Mouse (Mus musculus) cerebellum, postnatal 14 days (tissue): ENCODE results near the gene Plekhj1.

Experiments
- DNase-seq, 2 experiments: peaks; one replicate each; pipeline ENCODE4 v3.0.0; 2021; ENCODE audit warnings: mixed read lengths in 2 of 2

Plekhj1 gene

DNA sequence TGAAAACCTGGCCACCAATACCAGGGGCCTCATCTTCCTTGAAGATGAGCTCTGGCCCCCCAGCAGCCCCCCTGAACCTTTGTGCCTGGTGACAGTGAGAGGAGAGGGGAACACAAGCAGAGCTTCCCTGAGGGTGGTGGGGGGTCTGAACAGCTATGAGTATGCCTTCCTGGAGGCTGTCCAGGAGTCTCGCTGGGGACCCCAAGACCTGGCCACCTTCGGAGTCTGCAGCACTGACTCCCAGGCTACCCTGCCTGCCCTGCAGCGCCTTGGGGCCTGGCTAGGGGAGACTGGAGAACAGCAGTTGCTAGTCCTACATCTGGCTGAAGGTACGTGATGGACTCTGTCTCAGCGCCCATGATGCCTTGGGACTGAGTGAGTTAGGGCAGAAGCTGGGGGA, 6.9 kb upstream of the Plekhj1 start:
- peak in 1 of 2 experiments; percentile 34 for DNase-seq

DNA sequence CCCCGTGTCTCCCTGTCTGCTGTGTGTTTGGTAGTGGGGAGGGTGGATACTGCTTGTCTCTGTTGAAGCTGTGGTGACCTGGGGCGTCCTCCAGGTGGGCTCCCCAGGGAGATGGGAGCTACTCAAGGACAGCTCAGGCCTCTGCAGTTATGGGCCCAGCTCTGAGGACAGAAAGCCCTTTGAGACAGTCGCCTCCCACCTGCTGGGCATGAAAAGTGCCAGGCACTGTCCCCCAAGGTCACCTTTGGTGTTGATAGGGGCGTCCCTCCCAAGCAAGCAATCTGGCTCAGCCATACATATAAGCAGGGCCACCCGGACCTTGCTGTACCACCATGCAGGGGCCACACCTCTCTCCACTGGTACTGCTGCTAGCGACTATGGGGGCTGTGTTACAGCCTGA, 6.5 kb upstream of the Plekhj1 start, which contains the start of gene Amh:
TSS of gene Amh (plus strand) at position 328 of the 400 bp plus-strand sequence.
- DNase-seq = no peak

DNA sequence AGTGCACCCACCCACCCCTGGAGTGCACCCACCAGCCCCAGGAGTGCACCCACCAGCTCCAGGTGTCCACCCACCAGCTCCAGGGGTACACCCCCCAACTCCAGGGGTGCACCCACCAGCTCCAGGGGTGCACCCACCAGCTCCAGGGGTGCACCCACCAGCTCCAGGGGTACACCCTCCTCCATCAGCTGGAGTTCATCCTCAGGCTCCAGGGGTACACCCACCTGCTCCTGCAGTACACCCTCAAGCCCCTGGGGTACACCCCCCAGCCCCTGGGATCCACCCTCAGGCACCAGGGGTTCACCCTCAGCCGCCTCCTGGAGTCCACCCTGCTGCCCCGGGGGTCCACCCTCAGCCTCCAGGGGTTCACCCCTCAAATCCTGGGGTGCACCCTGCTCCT, 5.9 kb upstream of the Plekhj1 start:
- no peak for DNase-seq

- DNase-seq = no peak
Measured at GRCm38 (mm10) chr10:80802996-80803395, 4.6 kb upstream of the Plekhj1 start.

DNA sequence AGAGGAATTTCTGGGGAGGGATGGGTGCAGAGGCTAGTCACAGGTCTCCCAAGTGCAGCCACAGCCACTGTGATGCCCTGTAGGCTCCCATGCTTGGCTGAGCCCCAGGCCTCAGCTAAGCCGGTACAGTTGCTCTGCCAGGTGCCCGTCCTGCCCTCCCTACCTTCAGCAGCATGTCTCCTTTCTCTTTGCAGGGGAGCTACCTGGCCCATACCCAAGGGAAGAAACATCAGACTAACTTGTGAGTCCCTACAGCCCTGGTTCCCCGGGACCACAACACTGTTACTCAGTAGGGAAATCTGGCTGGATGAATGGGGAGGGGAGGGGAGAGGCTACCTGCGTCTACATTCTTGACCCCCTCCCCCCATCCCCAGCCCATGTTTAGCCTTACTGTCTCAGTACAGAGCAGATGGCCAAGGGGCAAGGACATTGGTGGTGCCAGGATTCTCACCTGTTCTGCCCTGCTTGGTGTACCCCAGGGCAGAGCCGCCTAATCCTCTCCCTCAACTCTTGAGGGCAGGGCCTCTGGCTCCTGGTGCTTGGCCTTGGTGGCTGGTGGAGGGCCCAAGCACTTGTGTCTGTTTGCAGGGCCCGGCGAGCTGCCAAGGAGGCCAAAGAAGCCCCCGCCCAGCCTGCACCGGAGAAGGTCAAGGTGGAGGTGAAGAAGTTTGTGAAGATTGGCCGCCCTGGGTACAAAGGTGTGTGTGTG, 3.9 kb upstream of the Plekhj1 start:
- no peak for DNase-seq

GRCm38 (mm10) chr10:80799070-80799566, 692 bp upstream of the Plekhj1 start:
- no peak for DNase-seq

DNA sequence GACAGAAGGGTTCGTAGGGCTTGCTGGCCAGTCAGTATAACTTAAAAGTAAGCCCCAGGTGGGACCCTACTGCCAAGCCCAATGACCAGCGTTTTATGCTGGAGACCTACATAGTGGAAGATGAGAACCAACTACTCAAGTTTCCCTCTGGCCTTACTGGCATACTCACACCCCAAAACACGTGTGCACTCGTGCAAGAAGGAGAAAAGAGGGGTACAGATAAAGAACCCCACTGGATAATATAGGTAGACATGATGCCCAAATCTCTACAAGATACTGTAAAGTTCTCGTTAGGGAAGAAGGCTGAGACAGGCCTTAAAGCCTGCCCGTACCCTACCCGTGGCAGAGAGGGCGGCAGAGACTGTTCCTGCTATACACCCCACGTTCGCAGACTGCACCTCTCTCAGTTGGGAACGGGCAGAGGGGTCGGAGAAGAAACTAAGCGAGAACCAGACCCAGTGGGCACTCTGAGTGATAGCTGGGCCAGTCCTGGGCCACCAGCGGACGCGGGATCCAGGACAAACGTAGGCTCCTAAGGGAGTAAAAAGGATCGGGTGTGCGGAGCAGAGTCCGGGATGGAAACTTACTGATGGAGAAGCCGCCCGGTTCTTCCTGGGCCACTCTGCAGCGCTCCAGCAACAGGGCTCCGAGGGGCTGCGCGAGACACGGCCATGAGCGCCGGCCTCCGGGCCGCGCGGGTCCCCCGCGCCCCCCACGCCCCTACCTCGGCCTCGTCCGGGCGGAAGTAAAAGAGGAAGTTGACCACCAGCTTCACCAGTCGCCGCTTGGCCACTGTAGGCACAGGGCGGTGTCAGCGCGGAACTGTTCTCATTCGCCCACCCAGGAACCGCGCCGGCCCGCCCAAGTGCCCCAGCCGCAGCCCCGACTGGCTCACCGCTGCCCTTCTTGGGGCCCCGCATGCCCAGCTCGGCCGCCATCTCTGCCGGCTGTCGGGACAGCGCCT, 958 bp downstream of the Plekhj1 start:
- no peak for DNase-seq

GRCm38 (mm10) chr10:80796307-80796848, 2.0 kb downstream of the Plekhj1 start:
- DNase-seq = peak; percentile 55 to 64

DNA sequence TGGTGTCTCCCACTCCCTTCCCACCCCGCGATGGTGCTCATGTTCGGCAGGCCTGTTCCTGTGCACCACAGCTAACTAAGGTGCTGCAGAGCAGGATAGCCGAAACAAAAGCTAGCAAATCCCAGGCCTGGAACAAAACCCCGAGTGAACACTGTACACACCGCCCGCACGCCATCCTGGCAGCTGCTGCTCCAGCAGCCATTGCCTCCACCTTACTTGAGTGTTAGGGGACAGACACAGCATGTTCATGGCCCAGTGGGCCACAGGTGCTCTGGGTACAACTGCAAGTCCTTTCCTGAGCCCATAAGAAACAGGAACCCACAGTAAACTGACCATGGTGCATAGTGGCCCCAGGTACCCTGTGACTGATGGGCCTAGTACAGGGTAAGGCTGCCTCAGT, 3.7 kb downstream of the Plekhj1 start:
- no peak for DNase-seq

DNA sequence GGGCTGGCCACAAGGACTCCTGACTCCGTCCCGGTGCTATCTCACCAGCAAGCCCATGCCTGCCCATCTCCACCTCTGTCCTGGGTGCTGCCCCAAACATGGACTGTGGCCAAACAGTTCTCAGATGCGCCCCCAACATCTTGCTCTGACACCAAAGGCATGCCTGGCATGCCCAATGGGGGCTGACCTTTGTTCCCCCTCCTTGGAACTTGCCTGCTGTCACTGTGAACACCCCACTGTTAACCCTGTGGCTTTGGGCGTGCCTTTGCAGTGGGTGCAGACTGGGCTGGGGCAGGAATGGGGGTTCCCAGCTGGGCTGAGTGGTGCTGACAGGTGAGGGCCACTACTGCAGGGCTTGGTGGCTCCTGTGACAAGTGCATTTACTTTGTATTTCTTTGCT, 4.6 kb downstream of the Plekhj1 start:
- DNase-seq = no peak

DNA sequence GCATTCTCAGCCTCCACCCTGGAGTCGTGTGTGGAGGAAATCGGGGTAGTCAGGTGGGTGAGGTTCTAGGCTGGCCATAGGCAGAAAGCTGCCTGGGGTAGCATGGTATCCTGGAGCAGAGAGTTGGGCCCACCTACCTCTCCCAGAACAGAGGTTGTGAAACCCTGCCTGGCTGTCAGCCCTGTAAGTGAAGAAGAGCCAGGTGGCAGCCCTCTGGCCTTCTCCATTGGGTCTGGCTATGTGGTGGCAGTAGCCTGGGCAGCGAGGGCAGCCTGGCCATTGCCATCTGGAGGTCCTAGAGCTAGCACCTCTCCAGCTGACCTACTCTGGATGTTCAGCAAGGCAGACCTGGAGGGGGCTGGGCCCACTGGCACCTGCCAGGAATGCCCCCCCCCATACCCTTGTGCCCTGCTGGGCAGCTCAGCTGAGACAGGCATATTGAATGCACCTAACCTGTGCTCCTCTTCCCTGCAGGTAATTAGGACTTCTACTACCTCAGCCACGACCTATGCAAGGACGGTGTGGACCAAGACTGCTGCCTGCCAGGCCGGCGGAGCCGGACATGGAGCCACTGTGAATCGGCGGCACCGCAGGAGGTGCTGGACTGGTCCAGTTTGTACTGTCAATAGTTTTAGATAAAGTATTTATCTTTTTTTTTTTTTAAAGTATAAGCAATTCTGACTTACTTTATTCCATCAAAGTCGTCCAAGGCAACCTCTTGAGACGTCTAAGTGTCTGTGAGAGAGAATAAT, 5.2 kb downstream of the Plekhj1 start:
- DNase-seq = peak; percentile 67 to 76

DNA sequence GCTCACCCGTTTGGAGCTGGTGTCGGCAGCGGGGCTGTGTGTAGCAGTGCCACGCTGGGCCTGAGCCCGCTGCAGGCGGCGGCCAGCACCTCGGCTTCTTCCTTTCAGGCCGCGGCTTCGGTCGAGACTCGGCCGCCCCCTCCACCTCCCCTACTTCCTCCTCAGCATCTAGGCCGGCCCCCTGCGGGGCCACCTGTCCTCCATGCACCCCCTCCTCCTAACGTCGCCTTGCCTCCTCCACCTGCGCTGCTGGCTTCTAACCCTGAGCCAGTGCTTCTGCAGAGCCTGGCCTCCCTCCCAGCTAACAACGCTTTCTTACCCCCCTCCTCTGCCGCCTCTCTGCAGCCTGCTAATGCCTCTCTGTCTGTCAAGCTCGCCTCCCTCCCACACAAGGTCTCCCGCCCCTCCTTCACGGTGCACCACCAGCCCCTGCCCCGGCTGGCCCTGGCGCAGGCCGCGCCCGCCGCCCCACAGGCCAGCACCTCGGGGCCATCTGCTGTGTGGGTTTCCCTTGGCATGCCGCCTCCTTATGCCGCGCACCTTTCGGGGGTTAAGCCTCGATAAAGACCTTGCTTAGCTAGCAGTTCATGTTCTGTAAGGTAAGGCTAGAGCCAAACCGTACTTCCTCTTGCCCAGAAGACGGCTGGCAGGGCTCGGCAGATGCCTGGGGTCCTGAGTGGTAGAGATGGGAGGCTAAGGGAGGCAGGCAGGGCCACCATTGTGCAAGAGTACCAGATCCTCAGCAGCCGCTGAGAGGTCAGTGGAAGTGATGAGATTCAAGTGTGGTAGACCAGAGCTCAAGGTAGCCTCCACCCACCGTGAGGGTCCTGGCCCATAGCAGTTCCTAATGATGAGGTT, 6.0 kb downstream of the Plekhj1 start:
- DNase-seq = peak; percentile 84 to 85

GRCm38 (mm10) chr10:80791476-80792174, 6.8 kb downstream of the Plekhj1 start:
- DNase-seq = no peak

DNA sequence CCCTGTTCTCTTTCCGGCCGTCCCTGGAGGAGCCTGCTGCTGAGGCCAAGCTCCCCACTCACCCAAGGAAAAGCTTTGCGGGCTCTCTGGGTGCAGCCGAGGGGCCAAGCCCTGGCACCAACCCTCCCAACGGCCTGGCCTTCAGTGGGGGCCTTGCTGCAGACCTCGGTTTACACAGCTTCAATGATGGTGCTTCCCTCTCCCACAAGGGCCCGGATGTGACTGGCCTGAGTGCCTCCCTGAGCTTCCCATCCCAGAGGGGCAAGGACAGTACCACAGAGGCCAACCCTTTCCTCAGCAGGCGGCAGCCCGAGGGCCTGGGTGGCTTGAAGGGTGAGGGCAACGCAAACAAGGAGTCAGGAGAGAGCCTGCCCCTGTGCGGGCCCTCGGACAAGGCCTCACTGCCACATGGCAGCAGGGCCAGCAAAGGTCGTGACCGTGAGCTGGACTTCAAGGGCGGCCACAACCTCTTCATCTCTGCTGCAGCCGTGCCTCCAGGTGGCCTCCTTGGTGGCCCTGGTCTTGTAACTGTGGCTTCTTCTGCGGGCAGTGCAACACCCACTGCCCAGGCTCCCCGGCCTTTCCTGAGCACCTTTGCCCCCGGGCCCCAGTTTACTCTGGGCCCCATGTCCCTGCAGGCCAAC, 7.5 kb downstream of the Plekhj1 start:
- DNase-seq = no peak

GRCm38 (mm10) chr10:80787517-80787916, 10.9 kb downstream of the Plekhj1 start:
- no peak for DNase-seq

DNA sequence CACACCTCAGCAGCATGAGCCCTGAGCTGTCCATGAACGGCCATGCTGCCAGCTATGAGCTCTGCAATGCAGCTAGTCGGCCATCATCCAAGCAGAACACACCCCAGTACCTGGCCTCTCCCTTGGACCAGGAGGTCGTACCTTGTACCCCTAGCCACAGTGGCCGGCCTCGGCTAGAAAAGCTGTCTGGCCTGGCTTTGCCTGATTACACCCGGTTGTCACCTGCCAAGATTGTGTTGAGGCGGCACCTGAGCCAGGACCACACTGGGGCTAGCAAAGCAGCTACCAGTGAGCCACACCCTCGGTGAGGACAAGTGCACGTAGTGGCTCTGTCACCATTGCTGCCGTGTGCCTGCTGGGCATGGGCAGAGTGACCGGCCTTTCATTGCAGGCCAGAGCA, 12.5 kb downstream of the Plekhj1 start:
- DNase-seq = no peak

DNA sequence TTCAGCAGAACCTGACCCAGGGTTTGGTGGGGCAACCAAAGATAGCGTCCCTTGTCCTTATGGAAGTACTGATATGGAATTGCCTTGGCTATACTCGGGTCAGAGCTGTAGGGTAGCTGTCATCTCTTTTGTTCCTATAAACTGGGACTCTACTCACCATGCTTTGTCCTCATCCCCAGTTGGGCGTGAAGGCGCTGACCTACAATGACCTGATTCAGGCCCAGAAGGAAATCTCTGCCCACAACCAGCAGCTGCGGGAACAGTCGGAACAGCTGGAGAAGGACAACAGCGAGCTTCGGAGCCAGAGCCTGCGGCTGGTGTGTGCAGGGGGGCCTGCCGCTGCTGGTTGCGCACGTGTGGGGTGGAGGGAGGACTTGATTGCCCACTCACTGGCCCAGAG, 13.6 kb downstream of the Plekhj1 start:
- no peak for DNase-seq

GRCm38 (mm10) chr10:80784302-80784701, 14.1 kb downstream of the Plekhj1 start:
- no peak for DNase-seq

- no peak for DNase-seq
Measured at GRCm38 (mm10) chr10:80779565-80779964, 18.9 kb downstream of the Plekhj1 start.

DNA sequence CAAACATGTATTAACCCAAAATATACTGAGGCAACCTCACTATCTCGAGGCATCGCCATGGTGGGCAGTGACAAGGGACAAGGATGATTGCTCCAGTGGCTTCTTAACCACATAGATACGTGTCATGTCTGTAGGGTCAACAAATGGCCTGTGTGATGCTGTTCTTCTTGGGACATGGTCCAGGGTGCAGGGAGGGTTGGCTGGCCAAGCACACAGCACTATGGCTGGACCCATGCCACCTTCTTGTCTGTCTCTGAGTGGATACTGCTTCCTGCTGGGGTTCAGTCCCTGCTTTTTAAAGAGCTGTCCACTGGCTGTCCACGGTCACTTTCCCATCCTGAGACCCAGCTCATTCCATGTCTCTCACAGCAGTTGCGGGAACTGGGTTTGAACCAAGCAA, 21.3 kb downstream of the Plekhj1 start:
- DNase-seq = peak; percentile 63 to 66
